Mouse (Mus musculus): ENCODE measurements around the gene Trim6.
"Not testable (repeated sequence)": the region's sequence is repeated elsewhere in the genome, so short reads cannot be mapped to it uniquely, and the experiment has no call there.

Trim6 gene

DNA sequence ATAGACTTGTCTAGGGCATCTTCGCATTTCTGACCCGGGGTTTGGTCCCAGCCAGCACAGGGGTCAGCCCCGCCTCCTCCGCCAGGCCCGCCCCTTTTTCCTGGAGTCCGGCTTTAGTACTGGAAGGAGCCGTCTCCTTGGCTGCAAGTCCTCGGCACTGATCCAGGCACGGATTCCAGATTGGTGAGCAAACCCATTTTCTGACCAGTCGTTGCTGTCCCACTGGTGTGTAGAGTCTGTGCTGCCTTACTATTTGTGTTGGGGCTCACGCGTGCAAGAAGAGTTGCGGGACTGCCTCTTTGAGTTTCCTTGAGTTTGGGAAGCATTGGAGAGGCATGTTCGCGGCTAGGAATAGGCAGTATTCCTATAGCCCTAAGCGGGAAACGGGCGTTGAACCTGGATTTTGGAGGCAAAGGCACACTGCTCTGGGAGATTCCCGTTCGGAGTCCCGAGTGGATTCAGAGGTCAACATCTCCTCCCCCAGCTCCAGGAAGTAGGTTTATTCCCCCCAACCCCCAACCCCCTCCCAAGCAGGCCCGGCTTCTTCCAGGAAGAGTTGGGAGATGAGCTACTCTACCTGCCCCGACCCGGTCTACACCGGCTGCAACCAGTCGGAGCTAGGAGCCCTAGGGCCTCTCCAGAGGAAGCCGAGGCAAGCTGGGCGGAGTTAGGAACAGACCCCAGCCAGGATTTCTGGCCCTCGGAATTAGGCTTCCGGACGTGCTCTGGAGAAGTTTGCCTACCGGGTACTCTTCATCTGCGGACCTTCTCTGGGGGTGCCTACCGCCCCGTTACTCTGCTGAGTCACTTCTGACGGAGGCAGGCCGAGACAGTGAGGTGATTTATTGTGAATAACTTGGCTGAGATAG lies at the start of gene Trim6:
Gene Trim6, plus strand, starts transcription at position 93 of the 869 bp plus-strand sequence.
- DNase-seq (ENCODE audit: low spot score) = no peak

DNA sequence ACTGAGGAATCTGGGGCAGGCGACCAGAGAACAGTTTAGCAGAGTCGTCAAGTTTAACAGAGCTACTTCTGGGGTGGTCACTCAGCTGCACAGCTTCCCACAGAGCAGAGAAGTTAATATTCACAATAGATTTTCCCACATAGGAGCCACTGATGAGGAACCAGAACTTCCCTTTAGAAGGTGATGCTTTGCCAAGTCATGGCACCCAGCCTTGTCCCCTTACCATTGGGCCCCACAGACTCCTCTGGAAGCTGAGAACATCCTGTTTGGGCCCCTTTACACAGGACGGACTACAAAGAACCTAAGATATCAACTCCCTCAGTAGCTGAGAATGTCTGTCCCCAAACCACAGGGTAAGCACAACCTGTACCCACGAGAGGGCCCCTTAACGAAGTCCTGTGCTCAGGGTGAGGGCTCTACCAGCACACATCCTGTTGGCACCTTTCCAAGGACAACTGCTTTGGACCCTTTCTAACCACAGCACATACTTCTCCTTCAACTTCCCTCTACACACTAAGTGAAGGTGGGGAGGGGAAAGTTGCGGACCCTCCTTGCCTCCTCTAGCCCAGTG lies 48.9 kb upstream of the Trim6 start:
- DNase-seq (ENCODE audit: low spot score) = no peak

DNA sequence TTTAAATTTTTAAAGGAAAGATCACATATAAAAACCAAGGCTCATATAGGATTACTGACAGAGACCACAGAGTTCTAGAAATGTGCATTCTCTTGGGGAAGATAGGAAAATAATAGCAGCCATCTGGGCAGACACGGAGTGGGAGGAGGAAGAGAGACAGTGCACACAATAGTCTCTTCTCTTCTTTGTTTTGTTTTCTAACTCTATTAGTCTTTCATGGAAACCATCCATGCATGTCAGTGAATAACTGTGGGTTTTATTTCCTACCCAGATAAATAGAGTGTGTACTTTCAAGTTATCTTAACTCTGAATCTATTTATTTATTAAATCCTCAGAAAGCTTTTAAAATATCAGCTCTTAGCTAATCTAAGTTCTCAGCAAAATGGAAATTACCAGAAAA lies 43.5 kb upstream of the Trim6 start:
- DNase-seq (ENCODE audit: low spot score) = no peak

DNA sequence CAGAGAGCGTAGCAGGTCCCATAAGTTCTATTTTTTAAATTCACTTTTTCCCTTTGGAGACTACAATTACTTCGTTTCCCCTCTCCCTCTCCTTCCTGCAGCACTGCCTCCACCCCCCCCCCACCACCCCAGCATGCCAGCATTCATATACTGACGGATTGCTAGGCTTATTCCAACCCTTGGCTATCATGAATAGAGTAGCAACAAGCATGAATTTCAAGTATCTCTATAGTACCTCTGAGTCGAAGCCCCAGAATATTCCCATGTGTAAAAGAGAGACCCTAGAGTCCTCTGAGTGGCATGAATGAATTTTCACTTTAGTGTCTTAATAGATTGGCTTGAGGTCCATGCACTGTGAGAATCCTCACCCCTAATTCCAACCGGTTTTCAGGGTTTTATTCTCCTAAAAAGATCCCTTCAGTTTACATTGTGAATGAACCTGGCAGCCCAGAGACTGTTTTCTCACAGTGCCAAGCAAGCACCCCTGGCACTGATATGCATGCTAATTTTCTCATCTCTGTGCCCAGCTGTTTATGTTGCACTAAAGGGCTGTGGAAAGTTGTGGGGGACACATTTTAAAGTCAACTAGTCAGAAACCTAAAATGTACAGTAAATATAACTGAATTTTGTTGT lies 40.1 kb upstream of the Trim6 start:
- DNase-seq (ENCODE audit: low spot score) = no peak

DNA sequence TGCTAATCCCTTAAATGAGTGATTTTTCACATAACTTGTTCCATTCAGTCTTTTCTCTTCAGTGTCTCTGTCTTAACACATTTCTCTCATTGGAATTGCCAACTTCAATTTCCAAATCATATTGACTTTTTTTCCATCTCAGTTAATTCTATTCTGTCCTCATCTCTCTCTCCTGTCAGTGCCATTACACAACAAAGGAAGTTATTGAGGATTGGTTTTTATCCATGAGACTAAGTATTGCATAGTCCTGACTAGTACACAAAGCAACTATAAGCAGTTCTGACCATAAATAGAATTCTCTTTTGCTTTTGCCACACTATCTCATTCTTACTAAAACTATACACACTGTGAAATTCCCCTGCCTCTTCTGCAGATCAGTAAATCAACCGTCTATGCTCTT lies 39.5 kb upstream of the Trim6 start:
- DNase-seq (ENCODE audit: low spot score) = no peak

DNA sequence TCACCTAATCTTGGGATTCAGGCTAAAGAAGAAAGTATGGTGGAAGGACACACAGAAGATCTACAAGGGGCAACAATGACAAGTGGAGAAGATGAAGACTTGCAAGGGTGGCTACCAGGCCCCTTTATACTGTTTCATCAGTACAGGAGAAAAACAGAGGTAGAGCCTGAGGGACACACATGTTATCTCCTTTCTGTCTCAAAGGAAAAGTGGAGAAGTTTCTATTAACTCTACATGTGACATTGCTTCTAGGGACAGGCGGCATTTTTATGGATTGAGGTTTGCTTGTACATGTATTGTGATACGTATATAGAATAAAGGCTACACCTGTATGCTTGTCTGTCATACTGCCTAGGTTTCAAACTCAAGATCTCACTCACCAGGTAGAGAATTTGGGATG lies 35.3 kb upstream of the Trim6 start, which contains the start of gene Olfr648:
Gene Olfr648, minus strand, starts transcription at position 101 of the 400 bp plus-strand sequence.
- no peak for DNase-seq (ENCODE audit: low spot score)

DNA sequence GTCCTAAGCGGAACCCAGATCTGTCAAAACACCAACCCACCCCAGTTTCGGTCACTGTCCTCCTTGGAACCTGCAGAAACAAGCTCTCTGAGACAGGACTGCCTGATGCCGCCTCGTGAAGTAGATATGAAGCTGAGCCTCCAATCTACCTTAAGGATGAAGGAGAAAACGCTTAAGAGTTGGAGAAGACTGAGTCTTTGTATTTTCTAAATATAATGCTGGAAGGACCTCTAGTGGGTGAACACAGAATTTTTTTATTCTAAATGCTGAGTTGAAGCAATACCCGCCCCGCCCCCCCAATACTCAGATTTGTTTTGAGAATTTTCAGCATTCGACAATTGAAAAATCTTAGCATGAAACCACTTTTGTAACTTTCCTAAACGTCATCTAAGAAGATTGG lies 27.3 kb upstream of the Trim6 start:
- no peak for DNase-seq (ENCODE audit: low spot score)

DNA sequence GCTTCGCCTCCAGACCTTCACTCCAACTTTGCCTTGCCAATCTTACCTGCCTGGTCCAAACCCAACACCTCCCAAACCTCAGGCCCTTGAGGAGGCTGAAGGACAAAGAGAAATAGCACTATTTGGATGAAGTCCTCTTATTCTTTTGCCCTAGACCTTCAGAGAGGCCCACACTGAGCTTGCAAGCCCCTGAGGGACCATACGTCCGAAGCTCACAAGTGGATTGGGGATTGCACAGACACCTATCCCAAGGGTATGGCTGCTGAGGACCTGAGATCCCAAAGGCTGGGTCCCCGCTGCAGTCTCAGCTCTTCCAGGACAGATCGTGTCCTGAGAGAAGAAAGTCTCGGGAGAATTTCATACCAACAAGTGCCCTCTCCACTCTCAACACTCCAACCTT lies 22.7 kb upstream of the Trim6 start, which contains the start of gene Olfr649:
Gene Olfr649, minus strand, starts transcription at position 101 of the 400 bp plus-strand sequence.
- DNase-seq (ENCODE audit: low spot score) = no peak

DNA sequence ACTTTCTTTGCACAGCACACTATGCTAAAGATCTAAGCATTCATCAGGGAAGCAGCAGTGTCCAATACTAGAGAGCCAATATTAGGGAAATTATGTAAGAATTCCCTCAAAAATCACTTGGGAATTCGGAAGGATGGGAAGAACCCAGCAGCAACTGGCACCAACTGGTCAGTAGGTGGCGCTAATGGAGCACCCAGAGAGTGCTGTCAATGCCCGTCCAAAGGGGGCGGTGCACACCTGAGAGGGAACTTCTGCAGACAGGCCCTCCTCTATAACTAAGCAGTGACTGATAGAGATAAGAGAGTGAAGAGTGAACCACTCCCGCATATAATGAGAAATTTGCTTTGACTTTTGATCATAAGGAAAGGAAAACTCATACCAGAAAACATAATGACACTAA lies 18.8 kb upstream of the Trim6 start:
- peak; percentile 9 for DNase-seq (ENCODE audit: low spot score)

DNA sequence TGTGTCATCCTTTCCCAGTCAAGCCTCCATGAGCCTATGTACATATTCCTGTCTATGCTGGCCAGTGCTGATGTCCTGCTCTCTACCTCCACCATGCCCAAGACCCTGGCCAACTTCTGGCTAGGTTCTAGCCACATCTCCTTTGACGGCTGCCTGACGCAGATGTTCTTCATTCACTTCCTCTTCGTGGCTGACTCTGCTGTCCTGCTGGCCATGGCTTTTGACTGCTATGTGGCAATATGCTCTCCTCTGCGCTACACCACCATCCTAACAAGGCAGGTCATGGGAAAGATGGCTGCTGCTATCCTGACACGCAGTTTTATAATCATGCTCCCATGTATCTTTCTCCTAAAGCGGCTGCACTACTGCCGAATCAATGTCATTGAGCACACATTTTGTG lies 12.4 kb upstream of the Trim6 start:
- no peak for DNase-seq (ENCODE audit: low spot score)

DNA sequence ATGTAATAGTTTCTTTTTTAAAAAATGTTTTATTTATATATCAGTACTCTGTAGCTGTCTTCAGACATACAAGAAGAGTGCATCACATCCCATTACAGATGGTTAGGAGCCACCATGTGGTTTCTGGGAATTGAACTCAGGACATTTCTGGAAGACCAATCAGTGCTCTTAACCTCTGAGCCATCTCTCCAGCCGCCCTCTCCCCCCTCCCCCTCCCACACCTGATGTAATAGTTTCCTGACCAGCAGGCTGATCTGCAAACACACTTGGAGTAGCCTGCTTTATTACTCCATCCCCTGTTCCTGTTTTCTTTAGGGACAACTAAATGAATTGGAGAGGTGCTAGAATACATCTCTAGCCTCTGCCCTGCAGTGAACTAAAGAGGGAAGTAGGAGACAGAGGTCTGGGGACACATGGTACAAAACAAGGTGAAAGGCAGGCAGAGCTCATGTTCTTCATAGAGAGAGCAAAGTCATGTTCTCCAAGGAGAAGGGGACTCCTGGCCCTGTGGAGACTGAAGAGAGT lies 2.5 kb upstream of the Trim6 start:
- DNase-seq (ENCODE audit: low spot score) = no peak

DNA sequence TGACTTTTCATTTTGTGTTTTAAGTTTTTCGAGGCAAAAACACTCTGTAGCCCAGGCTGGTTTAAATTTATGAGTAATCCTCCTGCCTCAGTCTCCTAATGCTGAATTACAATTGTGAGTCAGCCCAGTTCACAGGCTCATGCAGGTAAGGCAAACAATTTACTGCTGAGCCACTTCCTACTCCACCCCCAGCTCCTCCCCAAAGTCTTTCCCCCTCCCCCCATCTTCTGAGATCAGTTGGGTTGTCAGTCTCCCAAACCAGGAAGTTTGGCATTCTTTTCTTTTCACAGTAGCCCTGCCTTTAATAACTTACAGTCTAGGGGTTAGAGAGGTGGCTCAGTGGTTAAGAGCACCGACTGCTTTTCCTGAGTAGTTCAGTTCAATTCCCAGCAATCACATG lies 712 bp upstream of the Trim6 start:
- no peak for DNase-seq (ENCODE audit: low spot score)

DNA sequence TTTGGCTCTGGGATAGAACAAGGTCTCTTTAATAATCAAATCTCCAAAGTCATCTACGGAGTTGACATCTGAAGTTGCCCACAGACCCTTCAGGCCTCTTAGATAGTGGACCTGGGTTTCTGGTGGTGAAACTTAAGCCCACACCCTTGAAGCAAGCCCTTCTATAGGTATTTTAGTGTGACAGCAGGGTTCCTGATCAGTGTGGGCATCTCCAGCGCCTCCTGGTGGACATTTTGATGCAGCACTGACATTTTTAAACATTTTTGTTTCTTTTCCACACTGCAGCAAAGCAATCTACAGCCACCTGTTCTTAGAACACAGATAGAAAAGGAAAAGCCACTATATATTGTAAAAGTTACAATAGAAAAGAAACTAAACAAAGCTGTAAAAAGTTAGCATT lies 12.6 kb downstream of the Trim6 start:
- DNase-seq (ENCODE audit: low spot score) = no peak

DNA sequence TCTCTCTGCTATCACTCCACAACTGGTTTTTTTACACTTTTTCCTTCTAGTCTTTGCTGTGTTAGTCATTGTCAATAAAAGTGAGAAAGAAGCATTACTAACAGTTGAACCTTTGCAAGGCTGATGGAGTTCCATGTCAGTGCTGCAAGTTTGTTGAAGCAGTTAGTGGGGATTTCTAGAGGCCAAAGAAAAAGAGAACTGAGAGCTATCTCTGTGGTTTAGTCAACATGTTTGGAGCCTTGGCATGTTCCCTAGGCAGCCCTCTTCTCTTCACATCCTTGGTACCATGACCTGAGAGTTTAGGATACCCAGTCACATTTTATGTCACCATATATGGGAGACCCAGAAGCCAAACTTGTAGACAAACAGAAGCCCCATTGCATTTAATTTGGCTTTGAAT lies 22.3 kb downstream of the Trim6 start:
- no peak for DNase-seq (ENCODE audit: low spot score)

DNA sequence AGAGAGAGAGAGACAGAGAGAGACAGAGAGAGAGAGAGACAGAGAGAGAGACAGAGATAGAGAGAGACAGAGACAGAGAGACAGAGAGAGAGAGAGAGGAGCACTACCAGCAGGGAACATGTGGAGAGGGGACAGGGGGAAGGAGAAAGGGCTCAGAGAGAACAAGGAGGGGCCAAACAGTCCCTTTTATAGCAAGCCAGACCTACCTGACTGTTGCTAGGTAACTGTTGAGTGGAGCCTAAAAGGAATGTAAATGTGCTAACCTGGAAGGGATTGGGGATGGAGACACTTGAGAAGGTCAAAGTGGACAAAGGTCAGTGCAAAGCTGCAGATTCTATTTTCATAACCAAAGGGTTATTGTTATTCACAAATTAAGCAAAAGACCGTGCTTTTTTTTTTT lies 25.0 kb downstream of the Trim6 start:
- no peak for DNase-seq (ENCODE audit: low spot score)

DNA sequence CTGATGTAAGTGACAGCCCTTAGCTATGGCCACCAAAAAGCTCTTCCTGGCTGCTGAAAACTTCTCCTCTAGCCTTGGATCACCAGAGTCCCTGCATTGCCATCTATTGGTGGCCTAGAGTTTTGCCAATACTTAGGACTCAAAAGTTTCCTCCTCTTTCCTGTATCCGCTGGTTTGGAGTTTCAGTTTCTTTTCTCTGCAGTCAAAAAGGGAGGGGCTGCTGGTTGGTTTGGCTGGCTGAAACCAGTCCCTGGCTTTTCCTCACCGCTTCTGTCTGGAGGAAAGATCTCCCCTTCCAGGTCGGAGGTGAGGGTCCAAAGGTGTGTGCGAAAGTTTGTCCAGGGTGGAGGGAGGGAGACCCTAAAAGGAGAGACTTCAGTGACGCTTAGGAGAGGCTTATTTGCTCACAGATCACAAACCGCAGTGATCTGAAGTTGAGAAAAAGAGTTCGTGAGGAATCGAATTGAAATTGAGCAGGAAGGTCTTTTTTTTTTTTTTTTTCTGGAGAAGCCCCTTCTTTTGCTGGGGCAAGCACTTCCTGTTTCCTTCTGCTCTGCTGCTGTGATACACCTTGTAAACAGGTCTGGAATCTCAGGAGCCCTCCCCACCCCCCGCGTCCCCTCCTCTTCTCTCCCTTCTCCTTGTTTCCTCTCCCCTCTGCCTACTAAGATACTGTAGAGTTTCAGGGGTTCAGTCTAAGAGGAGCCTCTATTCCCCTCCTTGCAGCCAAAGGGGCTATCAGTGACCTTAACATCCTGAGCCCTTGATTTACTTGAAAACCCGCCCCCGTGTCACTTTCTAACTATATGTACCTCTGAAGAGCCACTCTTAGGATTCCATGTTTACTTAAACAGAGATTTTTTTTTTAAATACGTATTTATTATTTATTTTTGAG lies 25.9 kb downstream of the Trim6 start, which contains the start of gene Trim34a:
Gene Trim34a, plus strand, starts transcription at position 171 of the 895 bp plus-strand sequence.
- DNase-seq (ENCODE audit: low spot score) = peak; percentile 21

DNA sequence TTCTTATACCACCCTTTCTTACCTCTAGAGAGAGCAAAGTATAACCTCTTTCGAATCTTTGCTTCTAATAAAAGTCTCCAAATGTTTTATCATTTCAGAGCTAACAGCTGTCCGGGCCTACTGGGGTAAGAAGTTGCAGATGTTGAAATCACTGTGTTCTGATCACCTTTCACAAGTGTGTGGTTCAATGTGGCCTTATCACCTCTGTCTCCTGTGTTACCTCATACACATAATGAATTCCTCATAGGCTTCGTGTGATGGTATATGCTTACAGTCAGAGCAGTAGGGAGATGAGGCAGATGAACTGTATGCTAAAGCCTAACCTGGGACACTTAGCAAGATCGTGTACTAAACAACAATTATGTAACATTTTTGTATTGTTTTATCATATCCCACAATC lies 41.8 kb downstream of the Trim6 start:
- not testable (repeated sequence) for DNase-seq (ENCODE audit: low spot score)

DNA sequence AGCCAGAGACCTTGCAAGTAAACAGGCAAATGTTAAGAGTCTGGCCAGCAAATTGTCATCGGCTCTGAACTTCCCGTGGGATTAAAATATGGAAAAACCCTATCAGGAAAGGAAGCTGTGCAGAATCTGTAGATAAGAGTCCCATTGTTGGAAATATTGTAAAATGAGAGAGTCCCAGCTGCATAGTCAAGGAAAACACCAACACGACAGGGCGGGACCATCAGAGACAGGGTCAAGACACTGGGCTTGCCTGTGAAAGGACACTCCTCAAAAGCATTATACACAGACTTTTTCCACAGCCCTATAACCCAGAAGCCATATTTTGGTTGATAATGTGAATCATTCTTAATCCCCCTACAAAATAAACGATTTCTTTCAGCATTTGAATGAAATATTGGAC lies 46.7 kb downstream of the Trim6 start:
- DNase-seq (ENCODE audit: low spot score) = not testable (repeated sequence)

DNA sequence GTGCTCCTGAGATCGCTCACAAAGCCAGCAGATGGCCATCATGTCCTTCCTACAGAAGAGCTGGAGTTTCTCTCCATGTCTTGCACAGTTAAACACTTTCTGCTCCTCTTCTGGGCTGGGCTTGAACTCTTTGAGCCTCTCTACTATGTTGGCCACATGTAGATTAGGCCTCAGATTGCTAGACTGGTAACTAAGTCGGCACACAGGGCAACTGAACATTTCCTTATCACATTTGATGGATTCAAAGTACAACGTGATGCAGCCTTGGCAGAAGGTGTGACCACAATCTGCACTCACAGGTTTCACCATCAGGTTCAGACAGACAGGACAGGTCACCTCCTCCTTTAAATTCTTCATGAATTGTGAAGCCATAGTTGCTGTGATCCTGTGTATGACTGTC lies 60.8 kb downstream of the Trim6 start:
- not testable (repeated sequence) for DNase-seq (ENCODE audit: low spot score)
